Comparison of ENCODE assay signal across 9 mouse cellular contexts in genomic region chr13:41801177-41801636, GRCm38 (mm10). TPM values are rescaled to one million over a fixed set of nuclear protein-coding genes. Genes with fewer than 3 reads are reported as not detected.
DNase-seq lines count a peak whose midpoint lies in the region; ATAC-seq lines count a peak whose summit lies in the region.
"Had no signal": no experiment of that assay in that cellular context is flagged by ENCODE, and none has a peak within 500 bp of the region (broad histone marks: within the 10 kb centered on the region; RNA-seq: fewer than 3 reads in every experiment).

No protein-coding gene starts in this region.

- H3K27me3 ChIP-seq in kidney, embryonic 15.5 days: no peaks in the 10 kb centered on the region
- no peaks in the 10 kb centered on the region for H3K27me3 ChIP-seq in kidney, embryonic 14.5 days (ENCODE audit: control insufficient read depth, insufficient read depth, low read length)
- no peaks in the 10 kb centered on the region for H3K27me3 ChIP-seq in forebrain, embryonic 14.5 days (replicated peaks; ENCODE audit: control insufficient read depth, insufficient read depth, low read length)
- no peaks in the 10 kb centered on the region for H3K27me3 ChIP-seq in midbrain, embryonic 16.5 days (ENCODE audit: control insufficient read depth, insufficient read depth, low read depth, low read length)
- H3K27me3 ChIP-seq: limb, embryonic 15.5 days had no signal

- H3K36me3 ChIP-seq in kidney, embryonic 15.5 days: no peaks in the 10 kb centered on the region
- no peaks in the 10 kb centered on the region for H3K36me3 ChIP-seq in kidney, embryonic 14.5 days (ENCODE audit: control insufficient read depth, insufficient read depth, low read length)
- no peaks in the 10 kb centered on the region for H3K36me3 ChIP-seq in forebrain, embryonic 14.5 days (ENCODE audit: control insufficient read depth, insufficient read depth, low read length)
- H3K36me3 ChIP-seq in midbrain, embryonic 16.5 days (ENCODE audit: control insufficient read depth, insufficient read depth, low read length): no peaks in the 10 kb centered on the region
- H3K36me3 ChIP-seq: limb, embryonic 15.5 days had no signal

- peak overlapping the region; percentile 25; the same call in 1 of the 2 replicates for H3K4me2 ChIP-seq in kidney, embryonic 15.5 days
- H3K4me2 ChIP-seq in kidney, embryonic 14.5 days (replicated peaks; ENCODE audit: low read depth, low read length): no peak overlapping the region; the same call in 1 of the 2 replicates
- peak overlapping the region; percentile 34 for H3K4me2 ChIP-seq in forebrain, embryonic 14.5 days (ENCODE audit: low read length)
- peak overlapping the region; percentile 37 for H3K4me2 ChIP-seq in midbrain, embryonic 16.5 days (ENCODE audit: low read length)
- H3K4me2 ChIP-seq: limb, embryonic 15.5 days had no signal

- H3K27ac ChIP-seq in kidney, embryonic 15.5 days: no peak overlapping the region
- H3K27ac ChIP-seq in kidney, embryonic 14.5 days (ENCODE audit: low read depth, low read length): no peak overlapping the region
- peak overlapping the region; percentile 10; the same call in 1 of the 2 replicates for H3K27ac ChIP-seq in forebrain, embryonic 14.5 days (ENCODE audit: low read depth, low read length)
- H3K27ac ChIP-seq in midbrain, embryonic 16.5 days (ENCODE audit: low read length): peak overlapping the region; percentile 67
- H3K27ac ChIP-seq: limb, embryonic 15.5 days had no signal

- DNase-seq in adrenal gland, postnatal 14 days: peak; percentile 67
- peak; percentile 88 for DNase-seq in forebrain, embryonic 14.5 days (ENCODE audit: low spot score)
- DNase-seq in layer of hippocampus, postnatal 10 days (ENCODE audit: low spot score in 2 of 2): peak; percentile 60 to 75
- DNase-seq in urinary bladder, adult 2 months (ENCODE audit: low spot score): no peak
- no peak for DNase-seq in kidney, adult 11 months

- no peaks in the 10 kb centered on the region for H3K9me3 ChIP-seq in kidney, embryonic 15.5 days (replicated peaks)
- no peaks in the 10 kb centered on the region for H3K9me3 ChIP-seq in kidney, embryonic 14.5 days (ENCODE audit: control insufficient read depth, low read length)
- no peaks in the 10 kb centered on the region for H3K9me3 ChIP-seq in forebrain, embryonic 14.5 days (replicated peaks; ENCODE audit: control insufficient read depth, low read length)
- H3K9me3 ChIP-seq in midbrain, embryonic 16.5 days (replicated peaks; ENCODE audit: control insufficient read depth, low read length, poor library complexity, severe bottlenecking): no peaks in the 10 kb centered on the region
- H3K9me3 ChIP-seq: limb, embryonic 15.5 days had no signal

- H3K4me1 ChIP-seq in kidney, embryonic 15.5 days: peaks cover 25% of the 10 kb centered on the region
- peaks cover 7% of the 10 kb centered on the region; the same call in 1 of the 2 replicates for H3K4me1 ChIP-seq in kidney, embryonic 14.5 days (ENCODE audit: control insufficient read depth, insufficient read depth, low read length)
- peaks cover 17% of the 10 kb centered on the region for H3K4me1 ChIP-seq in forebrain, embryonic 14.5 days (ENCODE audit: control insufficient read depth, insufficient read depth, low read length)
- peaks cover 13% of the 10 kb centered on the region for H3K4me1 ChIP-seq in midbrain, embryonic 16.5 days (ENCODE audit: control insufficient read depth, insufficient read depth, low read length)

- 0 out of 2 replicates have a peak overlapping the region, but pooled peaks have one; percentile 14 for H3K9ac ChIP-seq in kidney, embryonic 15.5 days
- H3K9ac ChIP-seq in kidney, embryonic 14.5 days (ENCODE audit: low read depth, low read length): no peak overlapping the region
- H3K9ac ChIP-seq in forebrain, embryonic 14.5 days (ENCODE audit: low read length): no peak overlapping the region; the same call in 1 of the 2 replicates
- H3K9ac ChIP-seq in midbrain, embryonic 16.5 days (ENCODE audit: low read depth, low read length): no peak overlapping the region
- H3K9ac ChIP-seq: limb, embryonic 15.5 days had no signal

- ATAC-seq in kidney, embryonic 15.5 days (replicated peaks; ENCODE audit: low FRiP score): peak; percentile 62; the same call in 1 of the 2 replicates
- ATAC-seq in kidney, embryonic 14.5 days (ENCODE audit: low FRiP score, low TSS enrichment): no peak
- peak; percentile 94 for ATAC-seq in forebrain, embryonic 14.5 days
- ATAC-seq in midbrain, embryonic 16.5 days: peak; percentile 94

- WGBS in kidney, embryonic 15.5 days: 17% methylated on average over 8 of the region's 8 CpGs
- WGBS in kidney, embryonic 14.5 days: 14% methylated on average over 8 of the region's 8 CpGs
- 3% methylated on average over 8 of the region's 8 CpGs for WGBS in forebrain, embryonic 14.5 days
- WGBS in midbrain, embryonic 16.5 days: 3% methylated on average over 8 of the region's 8 CpGs

- no peak overlapping the region for H3K4me3 ChIP-seq in kidney, embryonic 15.5 days (replicated peaks)
- H3K4me3 ChIP-seq in kidney, embryonic 14.5 days (ENCODE audit: low read length): no peak overlapping the region
- H3K4me3 ChIP-seq in forebrain, embryonic 14.5 days (ENCODE audit: low read depth, low read length): no peak overlapping the region
- no peak overlapping the region for H3K4me3 ChIP-seq in midbrain, embryonic 16.5 days (ENCODE audit: low read depth, low read length)
- H3K4me3 ChIP-seq: limb, embryonic 15.5 days had no signal

RNA-seq across cellular contexts. Expression of gene Adtrp, which starts 46.3 kb away (rescaled TPM):
- 0.22 and 0.66 TPM in 2 replicates for polyA plus RNA-seq in kidney, embryonic 15.5 days (2015; fragmentation: Nextera tagmentation; extraction: Ambion mirVana)
- polyA plus RNA-seq in kidney, embryonic 14.5 days (2014; fragmentation: Nextera tagmentation; extraction: Ambion mirVana): 0.23 and 0.67 TPM in 2 replicates
- total RNA-seq in adrenal gland, postnatal 14 days (2021): 93.7 and 96.6 TPM in 2 replicates
- not detected in 2 replicates for polyA plus RNA-seq in forebrain, embryonic 14.5 days (2014; fragmentation: Nextera tagmentation; extraction: Ambion mirVana)
- total RNA-seq in layer of hippocampus, postnatal 10 days (2021): under 1 TPM; 0.46 to 0.69 TPM
- not detected in 2 replicates for polyA plus RNA-seq in midbrain, embryonic 16.5 days (2015; fragmentation: Nextera tagmentation; extraction: Ambion mirVana)
- 16.6 and 23.3 TPM in 2 replicates for polyA plus RNA-seq in urinary bladder, adult 2 months (2012; rRNA removed)

Comparison
In these comparisons a context has a peak if more than half of its experiments do, and no peak if none do; other contexts are left out.
1. H3K27ac ChIP-seq: peak in forebrain, embryonic 14.5 days (single experiment) and midbrain, embryonic 16.5 days (single experiment); none in kidney, embryonic 15.5 days (single experiment) and kidney, embryonic 14.5 days (single experiment).
2. DNase-seq: peak in adrenal gland, postnatal 14 days (single experiment), forebrain, embryonic 14.5 days (single experiment) and layer of hippocampus, postnatal 10 days (2 of 2); none in urinary bladder, adult 2 months (single experiment) and kidney, adult 11 months (single experiment).
3. RNA of gene Adtrp, which starts 46.3 kb away (polyA plus RNA-seq): 16.6 to 23.3 TPM in urinary bladder, adult 2 months; 0.23 to 0.67 TPM in kidney, embryonic 14.5 days, 0.22 to 0.66 TPM in kidney, embryonic 15.5 days, not detected in midbrain, embryonic 16.5 days and not detected in forebrain, embryonic 14.5 days; every median in the first group is over 10 times any median in the second.